Mouse (Mus musculus) spleen, adult 2 months (tissue): ENCODE data around the gene Olfr136. TPM values are rescaled to one million over a fixed set of nuclear protein-coding genes. Genes with fewer than 3 reads are reported as not detected.

Source experiments
- DNase-seq, 2 experiments: peaks; one replicate each; pipeline versions ENCODE4 v3.0.0 to v3.0.0-alpha.2; 2012 to 2021; ENCODE audit warnings: low spot score in 2 of 2, low read depth in 1 of 2
- H3K27ac ChIP-seq: fragments of 200-500 bp; 2 replicates; pipeline ENCODE4 v1.5.1; 2012; ENCODE audit warnings: low read length, inconsistent platforms; ENCODE audit not compliant: insufficient read depth
- H3K27me3 ChIP-seq: fragments of 200-500 bp; 2 replicates; pipeline ENCODE4 v1.6.1; 2012; ENCODE audit warnings: mild to moderate bottlenecking, moderate library complexity, low read length, inconsistent platforms; ENCODE audit not compliant: control insufficient read depth, insufficient read depth
- H3K36me3 ChIP-seq: fragments of 200-500 bp; 2 replicates; pipeline ENCODE4 v1.6.1; 2012; ENCODE audit warnings: mild to moderate bottlenecking, low read length, inconsistent platforms; ENCODE audit not compliant: control insufficient read depth, insufficient read depth
- H3K4me1 ChIP-seq: fragments of 200-500 bp; 2 replicates; pipeline ENCODE4 v1.6.1; 2011; ENCODE audit warnings: inconsistent platforms; ENCODE audit not compliant: control insufficient read depth, insufficient read depth, insufficient read length
- H3K4me3 ChIP-seq: fragments of 200-500 bp; 2 replicates; pipeline ENCODE4 v1.5.1; 2011; ENCODE audit warnings: mild to moderate bottlenecking, inconsistent platforms; ENCODE audit not compliant: insufficient read depth, insufficient read length; ENCODE audit errors: extremely low read depth
- CTCF ChIP-seq: fragments of 200-500 bp; IDR thresholded peaks from 2 replicates; pipeline ENCODE4 v1.5.1; 2011; ENCODE audit warnings: mild to moderate bottlenecking, inconsistent platforms; ENCODE audit not compliant: insufficient read depth, insufficient read length, insufficient replicate concordance; ENCODE audit errors: extremely low read depth
- POLR2A ChIP-seq: fragments of 200-500 bp; IDR thresholded peaks from 2 replicates; pipeline ENCODE4 v1.6.1; 2011; ENCODE audit warnings: low read depth, low read length, inconsistent platforms
- polyA plus RNA-seq: library from polyadenylated mRNA; depleted of rRNA; stranded (reverse); fragments of >200 nt; gene quantifications from 2 replicates; pipeline ENCODE4 v1.2.3, GENCODE M21; 2012; rRNA removed

Gene Olfr136
- not detected in 2 replicates for polyA plus RNA-seq

DNA sequence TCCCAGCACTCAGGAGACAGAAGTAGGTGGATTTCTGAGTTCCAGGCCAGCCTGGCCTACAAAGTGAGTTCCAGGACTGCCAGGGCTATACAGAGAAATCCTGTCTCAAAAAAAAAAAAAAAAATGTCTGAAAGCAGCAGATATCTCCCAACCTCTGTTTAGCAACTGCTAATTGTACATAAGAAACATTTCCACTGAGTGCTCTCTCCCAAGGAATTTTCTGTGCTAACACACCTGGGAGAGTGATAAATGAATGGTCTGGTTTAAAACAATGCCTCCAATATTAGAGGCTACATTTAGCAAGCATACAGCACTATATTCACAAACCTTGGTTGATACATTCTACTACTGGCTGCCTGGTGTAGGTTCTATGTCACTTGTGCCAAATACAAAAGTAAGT is at the start of gene Olfr136:
TSS of gene Olfr136 (plus strand) at position 301 of the 400 bp plus-strand sequence.
- TF ChIP-seq CTCF = no peak
- no peak for TF ChIP-seq POLR2A
- DNase-seq = no peak
- no peak within 1 kb of the TSS for H3K4me3 ChIP-seq
- H3K27ac ChIP-seq = no peak within 1 kb of the TSS
- no peaks in the 10 kb centered on the region for H3K4me1 ChIP-seq
- no peaks in the 10 kb centered on the region for H3K36me3 ChIP-seq
- no peaks in the 10 kb centered on the region for H3K27me3 ChIP-seq

DNA sequence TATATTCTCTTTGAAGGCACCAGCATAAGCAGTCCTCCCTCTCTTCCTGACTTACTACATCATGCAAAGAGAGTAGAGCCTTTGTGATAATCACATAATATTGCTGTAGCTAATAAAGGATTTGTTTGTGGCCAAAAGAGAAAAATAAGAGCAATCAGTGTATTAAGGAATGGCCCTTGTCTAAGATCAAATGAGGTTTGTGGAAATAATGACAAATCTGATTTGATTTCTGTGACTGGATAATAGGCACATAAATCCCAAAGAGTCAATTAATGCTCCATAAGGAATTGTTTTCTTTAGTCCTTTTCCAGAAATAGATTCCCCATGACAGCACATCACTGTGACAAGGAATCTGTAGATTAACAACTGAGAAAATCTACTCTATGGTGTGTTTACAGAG is 22.2 kb upstream of the Olfr136 start, which contains the start of gene Olfr137:
TSS of gene Olfr137 (minus strand) at position 101 of the 400 bp plus-strand sequence.
- no peaks in the 10 kb centered on the region for H3K36me3 ChIP-seq
- no peak within 1 kb of the TSS for H3K27ac ChIP-seq
- no peaks in the 10 kb centered on the region for H3K27me3 ChIP-seq
- DNase-seq = no peak
- no peaks in the 10 kb centered on the region for H3K4me1 ChIP-seq
- H3K4me3 ChIP-seq = no peak within 1 kb of the TSS
- TF ChIP-seq CTCF (no peak), POLR2A (no peak)

Other genes with a start within 250 kb of the Olfr136 start
- not detected in 2 replicates for gene Olfr131, start 241.1 kb upstream of the Olfr136 start, polyA plus RNA-seq
- not detected in 2 replicates for gene Olfr132, start 195.3 kb upstream of the Olfr136 start, polyA plus RNA-seq
- not detected in 2 replicates for gene Olfr133, start 184.6 kb upstream of the Olfr136 start, polyA plus RNA-seq
- gene Olfr134, start 158.4 kb upstream of the Olfr136 start, polyA plus RNA-seq = not detected in 2 replicates
- not detected in 2 replicates for gene Olfr135, start 125.5 kb upstream of the Olfr136 start, polyA plus RNA-seq
- gene Olfr138, start 68.8 kb upstream of the Olfr136 start, polyA plus RNA-seq = not detected in 2 replicates
- not detected in 2 replicates for gene Olfr137, start 22.3 kb upstream of the Olfr136 start, polyA plus RNA-seq
- gene Esp36, start 90.4 kb downstream of the Olfr136 start, polyA plus RNA-seq = not detected in 2 replicates
- not detected in 2 replicates for gene Esp34, start 224.4 kb downstream of the Olfr136 start, polyA plus RNA-seq